Comparison of ENCODE assay signal across 8 mouse cellular contexts in genomic region chr9:25485406-25485805, GRCm38 (mm10). TPM values are rescaled to one million over a fixed set of nuclear protein-coding genes. Genes with fewer than 3 reads are reported as not detected.
DNase-seq lines count a peak whose midpoint lies in the region; ATAC-seq and TF ChIP-seq lines count a peak whose summit lies in the region.
"Had no signal": no experiment of that assay in that cellular context is flagged by ENCODE, and none has a peak within 500 bp of the region (broad histone marks: within the 10 kb centered on the region; RNA-seq: fewer than 3 reads in every experiment).

No protein-coding gene starts in this region.

- no peak for TF ChIP-seq POLR2A in bone marrow macrophage, adult 2 months (IDR thresholded peaks at IDR 0.05; ENCODE audit: borderline replicate concordance, low read depth, low read length)
- TF ChIP-seq POLR2A in myocyte (IDR thresholded peaks at IDR 0.05; ENCODE audit: insufficient read length, low read depth) = no peak
- TF ChIP-seq POLR2A in kidney, adult 2 months (IDR thresholded peaks at IDR 0.05; ENCODE audit: low read depth, low read length) = no peak

- no peak overlapping the region for H3K9ac ChIP-seq in hindbrain, embryonic 14.5 days
- H3K9ac ChIP-seq in hindbrain, embryonic 12.5 days = no peak overlapping the region
- H3K9ac ChIP-seq in forebrain, postnatal 0 days = no peak overlapping the region

- H3K4me3 ChIP-seq in hindbrain, embryonic 14.5 days (replicated peaks; ENCODE audit: low read length) = no peak overlapping the region
- H3K4me3 ChIP-seq in hindbrain, embryonic 12.5 days = no peak overlapping the region
- H3K4me3 ChIP-seq in bone marrow macrophage, adult 2 months (ENCODE audit: insufficient read depth, low read length) = peak overlapping the region; percentile 75
- peak overlapping the region; percentile 4; the same call in 1 of the 2 replicates for H3K4me3 ChIP-seq in forebrain, postnatal 0 days (ENCODE audit: low read depth, low read length)
- no peak overlapping the region for H3K4me3 ChIP-seq in myocyte
- H3K4me3 ChIP-seq in kidney, adult 2 months (ENCODE audit: insufficient read depth, low read depth, low read length) = no peak overlapping the region

- H3K36me3 ChIP-seq in hindbrain, embryonic 14.5 days (replicated peaks; ENCODE audit: control insufficient read depth, insufficient read depth) = no peaks in the 10 kb centered on the region
- H3K36me3 ChIP-seq in hindbrain, embryonic 12.5 days = no peaks in the 10 kb centered on the region
- H3K36me3 ChIP-seq in forebrain, postnatal 0 days (ENCODE audit: insufficient read depth) = no peaks in the 10 kb centered on the region
- H3K36me3 ChIP-seq in myocyte (ENCODE audit: control insufficient read depth, insufficient read depth) = no peaks in the 10 kb centered on the region
- H3K36me3 ChIP-seq in kidney, adult 2 months (ENCODE audit: control insufficient read depth, insufficient read depth, low read length) = no peaks in the 10 kb centered on the region

- ATAC-seq in hindbrain, embryonic 14.5 days (ENCODE audit: low FRiP score) = no peak
- ATAC-seq in hindbrain, embryonic 12.5 days (ENCODE audit: low FRiP score) = no peak
- no peak for ATAC-seq in forebrain, postnatal 0 days
- ATAC-seq: intestine, postnatal 0 days had no signal

- DNase-seq in hindbrain, embryonic 14.5 days (ENCODE audit: low spot score) = no peak
- DNase-seq in forebrain, postnatal 0 days = no peak
- DNase-seq in kidney, adult 2 months = no peak
- DNase-seq in left cerebral cortex, postnatal 14 days (ENCODE audit: low spot score in 2 of 2) = no peak

- no peaks in the 10 kb centered on the region for H3K27me3 ChIP-seq in hindbrain, embryonic 14.5 days (ENCODE audit: control insufficient read depth, insufficient read depth, low read length)
- H3K27me3 ChIP-seq in hindbrain, embryonic 12.5 days = peaks cover 6% of the 10 kb centered on the region; the same call in 1 of the 2 replicates
- H3K27me3 ChIP-seq in forebrain, postnatal 0 days (ENCODE audit: insufficient read depth, low read length) = no peaks in the 10 kb centered on the region
- no peaks in the 10 kb centered on the region for H3K27me3 ChIP-seq in myocyte (ENCODE audit: control insufficient read depth, insufficient read depth, insufficient read length)
- H3K27me3 ChIP-seq in kidney, adult 2 months (replicated peaks; ENCODE audit: control insufficient read depth, insufficient read depth, low read length) = no peaks in the 10 kb centered on the region

- 75% methylated on average over 7 of the region's 7 CpGs for WGBS in hindbrain, embryonic 14.5 days
- WGBS in hindbrain, embryonic 12.5 days = 82% methylated on average over 7 of the region's 7 CpGs
- WGBS in forebrain, postnatal 0 days = 42% methylated on average over 7 of the region's 7 CpGs
- WGBS in kidney, adult 2 months = 70% methylated on average over 7 of the region's 7 CpGs

- H3K27ac ChIP-seq in hindbrain, embryonic 14.5 days = no peak overlapping the region
- H3K27ac ChIP-seq in hindbrain, embryonic 12.5 days = no peak overlapping the region
- peak overlapping the region; percentile 64 for H3K27ac ChIP-seq in bone marrow macrophage, adult 2 months (ENCODE audit: insufficient read depth, low read depth, low read length)
- H3K27ac ChIP-seq in forebrain, postnatal 0 days (ENCODE audit: low read depth, low read length) = no peak overlapping the region
- H3K27ac ChIP-seq in kidney, adult 2 months (ENCODE audit: insufficient read depth, low read depth, low read length) = no peak overlapping the region

- H3K4me2 ChIP-seq in hindbrain, embryonic 14.5 days (replicated peaks) = peak overlapping the region; percentile 15; the same call in 1 of the 2 replicates
- H3K4me2 ChIP-seq in hindbrain, embryonic 12.5 days (replicated peaks) = no peak overlapping the region
- peak overlapping the region; percentile 82 for H3K4me2 ChIP-seq in forebrain, postnatal 0 days (ENCODE audit: low read depth)
- H3K4me2 ChIP-seq in myocyte (ENCODE audit: low read depth) = peak overlapping the region; percentile 34

- H3K4me1 ChIP-seq in hindbrain, embryonic 14.5 days (replicated peaks; ENCODE audit: control insufficient read depth, insufficient read depth, low read length) = peaks cover 4% of the 10 kb centered on the region; the same call in 1 of the 2 replicates
- H3K4me1 ChIP-seq in hindbrain, embryonic 12.5 days = peaks cover 11% of the 10 kb centered on the region
- peaks cover 33% of the 10 kb centered on the region for H3K4me1 ChIP-seq in bone marrow macrophage, adult 2 months (ENCODE audit: control insufficient read depth, insufficient read depth, low read length)
- H3K4me1 ChIP-seq in forebrain, postnatal 0 days (ENCODE audit: insufficient read depth) = 0 out of 2 replicates have a peak, but pooled peaks cover 10% of the 10 kb centered on the region
- H3K4me1 ChIP-seq in kidney, adult 2 months (ENCODE audit: control insufficient read depth, insufficient read depth, low read length) = peaks cover 5% of the 10 kb centered on the region; the same call in 1 of the 2 replicates

- intact Hi-C loops in left cerebral cortex, postnatal 14 days (cut with DNase I) = no loop called here

- H3K79me2 ChIP-seq in myocyte (ENCODE audit: control insufficient read depth, insufficient read depth) = no peaks in the 10 kb centered on the region

- TF ChIP-seq CTCF in bone marrow macrophage, adult 2 months (IDR thresholded peaks at IDR 0.05; ENCODE audit: low read depth, low read length) = no peak
- no peak for TF ChIP-seq CTCF in forebrain, postnatal 0 days (IDR thresholded peaks at IDR 0.05; ENCODE audit: low read depth)
- TF ChIP-seq CTCF in kidney, adult 2 months (conservative IDR thresholded peaks at IDR 0.05; ENCODE audit: insufficient read depth, insufficient read length, low read depth, low read length) = no peak

- H3K9me3 ChIP-seq in hindbrain, embryonic 14.5 days (ENCODE audit: control insufficient read depth, low read length) = no peaks in the 10 kb centered on the region
- H3K9me3 ChIP-seq in hindbrain, embryonic 12.5 days (replicated peaks) = no peaks in the 10 kb centered on the region
- H3K9me3 ChIP-seq in forebrain, postnatal 0 days (ENCODE audit: low read length) = no peaks in the 10 kb centered on the region

- no peak overlapping the region for H3ac ChIP-seq in myocyte (ENCODE audit: control insufficient read depth, insufficient read length)

TF ChIP-seq in myocyte, 11 proteins besides CTCF, POLR2A, EP300 and RAD21:
- TF ChIP-seq POLR2AphosphoS2 (IDR thresholded peaks at IDR 0.05; ENCODE audit: insufficient read length, low read depth) (no peak), USF1 (IDR thresholded peaks at IDR 0.05; ENCODE audit: low read depth) (no peak), E2F4 (IDR thresholded peaks at IDR 0.05; ENCODE audit: insufficient read depth) (no peak), TCF12 (IDR thresholded peaks at IDR 0.05; ENCODE audit: insufficient read depth, poor library complexity, severe bottlenecking) (no peak), MYOD1 (IDR thresholded peaks at IDR 0.05; ENCODE audit: control insufficient read depth in 1 of 3, insufficient read length in 2 of 3, low read depth in 2 of 3) (no peak), SRF (IDR thresholded peaks at IDR 0.05; ENCODE audit: control insufficient read depth, insufficient read length, low read depth) (no peak), MYOG (IDR thresholded peaks at IDR 0.05; ENCODE audit: control insufficient read depth in 1 of 3, insufficient read depth in 1 of 3, insufficient read length in 2 of 3, low read depth in 2 of 3) (no peak), REST (IDR thresholded peaks at IDR 0.05; ENCODE audit: insufficient read depth, insufficient read length) (no peak), MAX (IDR thresholded peaks at IDR 0.05; ENCODE audit: low read depth) (no peak), TCF3 (IDR thresholded peaks at IDR 0.05; ENCODE audit: insufficient read length, low read depth) (no peak), CEBPB (IDR thresholded peaks at IDR 0.05; ENCODE audit: insufficient read depth, poor library complexity, severe bottlenecking) (no peak)
TF ChIP-seq in myocyte: peak in this region for 0.

RNA-seq across cellular contexts. Expression of gene Eepd1, which starts 4.1 kb away (rescaled TPM):
- 8.8 and 11.1 TPM in 2 replicates for polyA plus RNA-seq in hindbrain, embryonic 14.5 days (2014; fragmentation: Nextera tagmentation; extraction: Ambion mirVana)
- polyA plus RNA-seq in hindbrain, embryonic 12.5 days (2016; fragmentation: Nextera tagmentation; extraction: Ambion mirVana) = 7.5 and 8.0 TPM in 2 replicates
- 26.6 and 27.2 TPM in 2 replicates for polyA plus RNA-seq in bone marrow macrophage, adult 2 months (2012; ENCODE audit: insufficient read depth, insufficient read length, missing spikeins)
- total RNA-seq in forebrain, postnatal 0 days (2014; rRNA removed) = 16.3 and 16.5 TPM in 2 replicates
- 14.8 and 16.8 TPM in 2 replicates for polyA plus RNA-seq in forebrain, postnatal 0 days (2015; fragmentation: Nextera tagmentation; extraction: Ambion mirVana)
- polyA plus RNA-seq in myocyte (2012; fragmentation: generic; extraction: Trizol) = 6.7 TPM
- polyA plus RNA-seq in kidney, adult 2 months (2012; rRNA removed) = 4.3 and 4.8 TPM in 2 replicates
- total RNA-seq in left cerebral cortex, postnatal 14 days (2021) = 10 to 100 TPM; 16.1 to 17.6 TPM

Comparison
In these comparisons a context has a peak if more than half of its experiments do, and no peak if none do; other contexts are left out.
1. H3K4me3 ChIP-seq: peak in bone marrow macrophage, adult 2 months (single experiment) and forebrain, postnatal 0 days (single experiment); none in hindbrain, embryonic 14.5 days (single experiment), hindbrain, embryonic 12.5 days (single experiment), myocyte (single experiment) and kidney, adult 2 months (single experiment).